Mouse (Mus musculus) embryonic facial prominence, embryonic 11.5 days (tissue): ENCODE results near the gene Large1. TPM values are rescaled to one million over a fixed set of nuclear protein-coding genes. Genes with fewer than 3 reads are reported as not detected.

Source experiments
- ATAC-seq: fragments of 200-750 bp; cut with Nextera tagmentation; replicated peaks from 2 replicates; pipeline ENCODE4 v1.8.0; 2017; ENCODE audit warnings: low read depth; ENCODE audit not compliant: insufficient number of reproducible peaks, low FRiP score, low TSS enrichment
- DNase-seq: peaks from one replicate; pipeline ENCODE4 v3.0.0-alpha.2; 2015; ENCODE audit warnings: low spot score
- H3K27ac ChIP-seq: fragments of 300-500 bp; sonication (generic); replicated peaks from 2 replicates; pipeline ENCODE4 v1.5.1; 2014; ENCODE audit warnings: mild to moderate bottlenecking, low read depth, low read length, control low read depth
- H3K27me3 ChIP-seq: fragments of 300-500 bp; sonication (generic); 2 replicates; pipeline ENCODE4 v1.6.1; 2014; ENCODE audit warnings: mild to moderate bottlenecking, low read length, moderate library complexity, mixed read lengths; ENCODE audit not compliant: control insufficient read depth, insufficient read depth
- H3K36me3 ChIP-seq: fragments of 300-500 bp; sonication (generic); replicated peaks from 2 replicates; pipeline ENCODE4 v1.6.1; 2014; ENCODE audit warnings: low read depth, mild to moderate bottlenecking, low read length, moderate library complexity, mixed read lengths; ENCODE audit not compliant: control insufficient read depth, insufficient read depth
- H3K4me1 ChIP-seq: fragments of 300-500 bp; sonication (generic); 2 replicates; pipeline ENCODE4 v1.6.1; 2014; ENCODE audit warnings: low read length, mixed read lengths; ENCODE audit not compliant: control insufficient read depth, insufficient read depth
- H3K4me2 ChIP-seq: fragments of 300-500 bp; sonication (generic); 2 replicates; pipeline ENCODE4 v1.6.1; 2014; ENCODE audit warnings: low read depth, mild to moderate bottlenecking, control low read depth, low read length, moderate library complexity
- H3K4me3 ChIP-seq: fragments of 300-500 bp; sonication (generic); 2 replicates; pipeline ENCODE4 v1.5.1; 2014; ENCODE audit warnings: low read depth, low read length, control low read depth
- H3K9ac ChIP-seq: fragments of 300-500 bp; sonication (generic); replicated peaks from 2 replicates; pipeline ENCODE4 v1.6.1; 2014; ENCODE audit warnings: mild to moderate bottlenecking, control low read depth, low read length
- H3K9me3 ChIP-seq: fragments of 300-500 bp; sonication (generic); replicated peaks from 2 replicates; pipeline ENCODE4 v1.6.1; 2016; ENCODE audit warnings: mild to moderate bottlenecking, low read length, inconsistent platforms, mixed read lengths; ENCODE audit not compliant: control insufficient read depth
- whole genome bisulfite sequencing: fragments of 180-500 bp; shearing (Covaris S2); extraction: QIAGEN DNeasy Blood & Tissue Kit; methylation state at CpG from one replicate; pipeline ENCODE4 v1.1.7; 2014; 5-methylcytosine and 5-hydroxymethylcytosine counted together
- polyA plus RNA-seq: library from polyadenylated mRNA; unstranded; fragments of >200 nt; fragmentation: Nextera tagmentation; extraction: Ambion mirVana; gene quantifications from 2 replicates; pipeline ENCODE4 v1.2.1, GENCODE M21; 2014

The Large1 gene
- polyA plus RNA-seq, 1 experiment from 2014 or later: 8.6 TPM

- Histone ChIP-seq H3K36me3 (no peaks in the 10 kb centered on the region), H3K9ac (no peak overlapping the region), H3K4me2 (no peak overlapping the region), H3K4me3 (no peak overlapping the region), H3K9me3 (no peaks in the 10 kb centered on the region), H3K27ac (no peak overlapping the region), H3K27me3 (no peaks in the 10 kb centered on the region), H3K4me1 (no peaks in the 10 kb centered on the region)
- no peak for DNase-seq
- WGBS: 91% methylated on average over 3 of the region's 3 CpGs
- no peak for ATAC-seq
Measured at GRCm38 (mm10) chr8:72899321-72899720, 454.0 kb downstream of the Large1 start.

GRCm38 (mm10) chr8:72883033-72883432 lies 470.3 kb downstream of the Large1 start:
- DNase-seq (no peak), ATAC-seq (no peak)
- Histone ChIP-seq H3K4me2 (no peak overlapping the region), H3K27ac (no peak overlapping the region), H3K36me3 (no peaks in the 10 kb centered on the region), H3K4me1 (no peaks in the 10 kb centered on the region), H3K27me3 (no peaks in the 10 kb centered on the region), H3K4me3 (no peak overlapping the region), H3K9ac (no peak overlapping the region), H3K9me3 (no peaks in the 10 kb centered on the region)
- WGBS: 94% methylated on average over 2 of the region's 2 CpGs

GRCm38 (mm10) chr8:72873411-72873810 lies 479.9 kb downstream of the Large1 start:
- ATAC-seq (no peak), DNase-seq (no peak)
- Histone ChIP-seq H3K36me3 (no peaks in the 10 kb centered on the region), H3K9me3 (no peaks in the 10 kb centered on the region), H3K27me3 (no peaks in the 10 kb centered on the region), H3K4me3 (no peak overlapping the region), H3K4me1 (no peaks in the 10 kb centered on the region), H3K4me2 (no peak overlapping the region), H3K27ac (no peak overlapping the region), H3K9ac (no peak overlapping the region)
- WGBS: 88% methylated on average over 2 of the region's 2 CpGs

GRCm38 (mm10) chr8:72846881-72847280 lies 506.5 kb downstream of the Large1 start:
- DNase-seq (no peak), ATAC-seq (no peak)
- no peak overlapping the region for H3K9ac ChIP-seq
- no peak overlapping the region for H3K27ac ChIP-seq
- H3K36me3 ChIP-seq: no peaks in the 10 kb centered on the region
- H3K4me2 ChIP-seq: no peak overlapping the region
- H3K27me3 ChIP-seq: no peaks in the 10 kb centered on the region
- H3K4me1 ChIP-seq: no peaks in the 10 kb centered on the region
- H3K9me3 ChIP-seq: no peaks in the 10 kb centered on the region
- H3K4me3 ChIP-seq: no peak overlapping the region

GRCm38 (mm10) chr8:72835863-72836262 lies 517.5 kb downstream of the Large1 start:
- ATAC-seq (no peak), DNase-seq (no peak)
- Histone ChIP-seq H3K27me3 (no peaks in the 10 kb centered on the region), H3K27ac (no peak overlapping the region), H3K4me1 (no peaks in the 10 kb centered on the region), H3K9me3 (no peaks in the 10 kb centered on the region), H3K4me2 (no peak overlapping the region), H3K9ac (no peak overlapping the region), H3K36me3 (no peaks in the 10 kb centered on the region), H3K4me3 (no peak overlapping the region)
- WGBS: 81% methylated on average over 4 of the region's 4 CpGs

- Histone ChIP-seq H3K9me3 (no peaks in the 10 kb centered on the region), H3K4me2 (no peak overlapping the region), H3K9ac (no peak overlapping the region), H3K4me1 (no peaks in the 10 kb centered on the region), H3K27me3 (no peaks in the 10 kb centered on the region), H3K27ac (no peak overlapping the region), H3K4me3 (no peak overlapping the region), H3K36me3 (no peaks in the 10 kb centered on the region)
- ATAC-seq (no peak), DNase-seq (no peak)
- 77% methylated on average over 2 of the region's 2 CpGs for WGBS
Measured at GRCm38 (mm10) chr8:72833112-72833511, 520.2 kb downstream of the Large1 start.

- Histone ChIP-seq H3K4me2 (no peak overlapping the region), H3K4me3 (no peak overlapping the region), H3K9me3 (no peaks in the 10 kb centered on the region), H3K4me1 (no peaks in the 10 kb centered on the region), H3K9ac (no peak overlapping the region), H3K27ac (no peak overlapping the region), H3K36me3 (no peaks in the 10 kb centered on the region), H3K27me3 (no peaks in the 10 kb centered on the region)
- DNase-seq (no peak), ATAC-seq (no peak)
- WGBS: 80% methylated on average over 1 of the region's 1 CpGs
Measured at GRCm38 (mm10) chr8:72832371-72832770, 521.0 kb downstream of the Large1 start.

- DNase-seq: no peak
- H3K9ac ChIP-seq: no peak overlapping the region
- H3K36me3 ChIP-seq: no peaks in the 10 kb centered on the region; the same call in 1 of the 2 replicates
- no peaks in the 10 kb centered on the region for H3K4me1 ChIP-seq
- no peaks in the 10 kb centered on the region for H3K27me3 ChIP-seq
- no peaks in the 10 kb centered on the region for H3K9me3 ChIP-seq
- H3K27ac ChIP-seq: no peak overlapping the region
- WGBS: 88% methylated on average over 5 of the region's 5 CpGs
- no peak for ATAC-seq
- no peak overlapping the region for H3K4me2 ChIP-seq
- H3K4me3 ChIP-seq: no peak overlapping the region
Measured at GRCm38 (mm10) chr8:72817655-72818349, 535.5 kb downstream of the Large1 start.
